In genomic region chr5:8868019-8868418, GRCm38 (mm10) we compare ENCODE assay signal across 9 mouse cellular contexts. TPM values are rescaled to one million over a fixed set of nuclear protein-coding genes. Genes with fewer than 3 reads are reported as not detected.
DNase-seq lines count a peak whose midpoint lies in the region; ATAC-seq and TF ChIP-seq lines count a peak whose summit lies in the region.
"Had no signal": no experiment of that assay in that cellular context is flagged by ENCODE, and none has a peak within 500 bp of the region (broad histone marks: within the 10 kb centered on the region; RNA-seq: fewer than 3 reads in every experiment).

No protein-coding gene starts in this region.

- no peaks in the 10 kb centered on the region for H3K4me1 ChIP-seq in midbrain, embryonic 11.5 days (ENCODE audit: control insufficient read depth, insufficient read depth, low read length)
- H3K4me1 ChIP-seq in midbrain, embryonic 15.5 days = no peaks in the 10 kb centered on the region
- H3K4me1 ChIP-seq in forebrain, embryonic 13.5 days = no peaks in the 10 kb centered on the region
- H3K4me1 ChIP-seq in spleen, adult 2 months (ENCODE audit: control insufficient read depth, insufficient read depth, insufficient read length) = no peaks in the 10 kb centered on the region

- WGBS in midbrain, embryonic 11.5 days = 0% methylated on average over 1 of the region's 1 CpGs
- WGBS in midbrain, embryonic 15.5 days = 0% methylated on average over 1 of the region's 1 CpGs
- 10% methylated on average over 1 of the region's 1 CpGs for WGBS in forebrain, embryonic 13.5 days
- WGBS in spleen, adult 2 months = 32% methylated on average over 1 of the region's 1 CpGs

- no peak overlapping the region for H3K27ac ChIP-seq in midbrain, embryonic 11.5 days (ENCODE audit: low read depth, low read length)
- no peak overlapping the region for H3K27ac ChIP-seq in midbrain, embryonic 15.5 days
- no peak overlapping the region for H3K27ac ChIP-seq in forebrain, embryonic 13.5 days
- H3K27ac ChIP-seq in spleen, adult 2 months (ENCODE audit: insufficient read depth, low read length) = no peak overlapping the region
- H3K27ac ChIP-seq: macrophage had no signal

- H3K36me3 ChIP-seq in midbrain, embryonic 11.5 days (ENCODE audit: control insufficient read depth, insufficient read depth, low read length) = no peaks in the 10 kb centered on the region
- no peaks in the 10 kb centered on the region for H3K36me3 ChIP-seq in midbrain, embryonic 15.5 days (replicated peaks)
- H3K36me3 ChIP-seq in forebrain, embryonic 13.5 days (ENCODE audit: poor library complexity, severe bottlenecking) = no peaks in the 10 kb centered on the region
- no peaks in the 10 kb centered on the region for H3K36me3 ChIP-seq in spleen, adult 2 months (ENCODE audit: control insufficient read depth, insufficient read depth, low read length)

- peak; percentile 6 for DNase-seq in cerebellum, postnatal 14 days
- DNase-seq in midbrain, embryonic 11.5 days (ENCODE audit: low spot score, missing footprints) = peak; percentile 87
- peak; percentile 54 for DNase-seq in liver
- peak in 1 of 2 experiments; percentile 15 for DNase-seq in spleen, adult 2 months (ENCODE audit: low read depth in 1 of 2, low spot score in 2 of 2)
- no peak for DNase-seq in right cerebral cortex, postnatal 25 days

- H3K27me3 ChIP-seq in midbrain, embryonic 11.5 days (ENCODE audit: control insufficient read depth, insufficient read depth, low read length) = no peaks in the 10 kb centered on the region
- no peaks in the 10 kb centered on the region for H3K27me3 ChIP-seq in midbrain, embryonic 15.5 days (replicated peaks)
- H3K27me3 ChIP-seq in forebrain, embryonic 13.5 days = no peaks in the 10 kb centered on the region
- H3K27me3 ChIP-seq in spleen, adult 2 months (ENCODE audit: control insufficient read depth, insufficient read depth, low read length) = no peaks in the 10 kb centered on the region

- no peak overlapping the region for H3K9ac ChIP-seq in midbrain, embryonic 11.5 days (ENCODE audit: low read length)
- no peak overlapping the region for H3K9ac ChIP-seq in midbrain, embryonic 15.5 days
- H3K9ac ChIP-seq in forebrain, embryonic 13.5 days = no peak overlapping the region

- TF ChIP-seq CTCF in spleen, adult 2 months (IDR thresholded peaks at IDR 0.05; ENCODE audit: extremely low read depth, insufficient read depth, insufficient read length, insufficient replicate concordance) = peak; percentile 31; the same call in 1 of the 2 replicates

- no peaks in the 10 kb centered on the region for H3K9me3 ChIP-seq in midbrain, embryonic 11.5 days (ENCODE audit: control insufficient read depth, low read length)
- H3K9me3 ChIP-seq in midbrain, embryonic 15.5 days = no peaks in the 10 kb centered on the region
- no peaks in the 10 kb centered on the region for H3K9me3 ChIP-seq in forebrain, embryonic 13.5 days (replicated peaks)

- no peak overlapping the region for H3K4me2 ChIP-seq in midbrain, embryonic 11.5 days
- H3K4me2 ChIP-seq in midbrain, embryonic 15.5 days = no peak overlapping the region
- no peak overlapping the region for H3K4me2 ChIP-seq in forebrain, embryonic 13.5 days

- TF ChIP-seq POLR2A in spleen, adult 2 months (IDR thresholded peaks at IDR 0.05; ENCODE audit: low read depth, low read length) = no peak

- H3K4me3 ChIP-seq in midbrain, embryonic 11.5 days (ENCODE audit: low read depth, low read length) = no peak overlapping the region
- no peak overlapping the region for H3K4me3 ChIP-seq in midbrain, embryonic 15.5 days
- H3K4me3 ChIP-seq in forebrain, embryonic 13.5 days = no peak overlapping the region
- H3K4me3 ChIP-seq in spleen, adult 2 months (ENCODE audit: extremely low read depth, insufficient read depth, insufficient read length) = no peak overlapping the region

- no peak for ATAC-seq in cerebellum, adult (ENCODE audit: insufficient number of reproducible peaks, low FRiP score, low TSS enrichment)
- ATAC-seq in midbrain, embryonic 11.5 days (ENCODE audit: low FRiP score) = peak; percentile 67; the same call in 1 of the 2 replicates
- ATAC-seq in midbrain, embryonic 15.5 days (replicated peaks) = no peak; the same call in 1 of the 2 replicates
- ATAC-seq in forebrain, embryonic 13.5 days = 0 out of 2 replicates have a peak, but pooled peaks have one; percentile 36

RNA-seq across cellular contexts. Expression of gene Abcb4, which starts 25.5 kb away (rescaled TPM):
- polyA plus RNA-seq in midbrain, embryonic 11.5 days (2014; fragmentation: Nextera tagmentation; extraction: Ambion mirVana) = 0.46 and 0.60 TPM in 2 replicates
- 0.29 and 0.46 TPM in 2 replicates for polyA plus RNA-seq in midbrain, embryonic 15.5 days (2015; fragmentation: Nextera tagmentation; extraction: Ambion mirVana)
- 0.45 and 0.96 TPM in 2 replicates for polyA plus RNA-seq in forebrain, embryonic 13.5 days (2015; fragmentation: Nextera tagmentation; extraction: Ambion mirVana)
- polyA plus RNA-seq in spleen, adult 2 months (2012; rRNA removed) = 4.9 and 6.9 TPM in 2 replicates

Comparison
In these comparisons a context has a peak if more than half of its experiments do, and no peak if none do; other contexts are left out.
1. ATAC-seq: peak in midbrain, embryonic 11.5 days (single experiment) and forebrain, embryonic 13.5 days (single experiment); none in cerebellum, adult (single experiment) and midbrain, embryonic 15.5 days (single experiment).